Mouse (Mus musculus) heart, postnatal 0 days (tissue): ENCODE data around the gene Ppa1. TPM values are rescaled to one million over a fixed set of nuclear protein-coding genes. Genes with fewer than 3 reads are reported as not detected.

ENCODE experiments used
- ATAC-seq: fragments of 200-750 bp; cut with Nextera tagmentation; 2 replicates; pipeline ENCODE4 v1.8.0; 2017; ENCODE audit warnings: low read depth, moderate number of reproducible peaks, moderate library complexity; ENCODE audit not compliant: insufficient read depth
- DNase-seq: peaks from one replicate; pipeline ENCODE4 v3.0.0-alpha.2; 2016; ENCODE audit warnings: low spot score
- H3K27ac ChIP-seq: fragments of 300-500 bp; sonication (generic); 2 replicates; pipeline ENCODE4 v1.5.1; 2014; ENCODE audit warnings: low read depth, mild to moderate bottlenecking
- H3K27me3 ChIP-seq: fragments of 300-500 bp; sonication (generic); 2 replicates; pipeline ENCODE4 v1.6.1; 2014; ENCODE audit warnings: low read length, mixed read lengths; ENCODE audit not compliant: control insufficient read depth, insufficient read depth
- H3K36me3 ChIP-seq: fragments of 300-500 bp; sonication (generic); replicated peaks from 2 replicates; pipeline ENCODE4 v1.6.1; 2014; ENCODE audit warnings: low read length, mixed read lengths; ENCODE audit not compliant: control insufficient read depth, insufficient read depth
- H3K4me1 ChIP-seq: fragments of 300-500 bp; sonication (generic); 2 replicates; pipeline ENCODE4 v1.6.1; 2014; ENCODE audit warnings: antibody characterized with exemption; ENCODE audit not compliant: control insufficient read depth, insufficient read depth
- H3K4me2 ChIP-seq: fragments of 300-500 bp; sonication (generic); 2 replicates; pipeline ENCODE4 v1.6.1; 2014; ENCODE audit warnings: low read depth, mild to moderate bottlenecking, low read length, moderate library complexity
- H3K4me3 ChIP-seq: fragments of 300-500 bp; sonication (generic); 2 replicates; pipeline ENCODE4 v1.5.1; 2014; ENCODE audit warnings: low read depth, low read length
- H3K9ac ChIP-seq: fragments of 300-500 bp; sonication (generic); replicated peaks from 2 replicates; pipeline ENCODE4 v1.6.1; 2014; ENCODE audit warnings: low read depth, low read length, mixed read lengths
- H3K9me3 ChIP-seq: fragments of 300-500 bp; sonication (generic); replicated peaks from 2 replicates; pipeline ENCODE4 v1.6.1; 2016; ENCODE audit warnings: low read length; ENCODE audit not compliant: control insufficient read depth
- CTCF ChIP-seq: IDR thresholded peaks from 2 replicates; pipeline ENCODE4 v1.5.1; 2016; ENCODE audit warnings: antibody characterized with exemption, control low read depth, low read depth
- EP300 ChIP-seq: IDR thresholded peaks from 2 replicates; pipeline ENCODE4 v1.6.1; 2016; ENCODE audit warnings: antibody characterized with exemption, low read depth
- WGBS: fragments of 180-500 bp; shearing (Covaris S2); extraction: QIAGEN DNeasy Blood & Tissue Kit; methylation state at CpG from one replicate; pipeline ENCODE4 v1.1.7; 2014; 5-methylcytosine and 5-hydroxymethylcytosine counted together
- polyA plus RNA-seq: library from polyadenylated mRNA; unstranded; fragments of >200 nt; fragmentation: Nextera tagmentation; extraction: Ambion mirVana; gene quantifications from 2 replicates; pipeline ENCODE4 v1.2.1, GENCODE M21; 2015
- total RNA-seq: library from RNA; depleted of rRNA; stranded (reverse); fragments of >200 nt; gene quantifications from 2 replicates; pipeline ENCODE4 v1.2.3, GENCODE M21; 2014; ENCODE audit warnings: low replicate concordance

Ppa1 gene
- total and polyA plus RNA-seq, 2 experiments from 2014 or later: 35.5 to 53.0 TPM

GRCm38 (mm10) chr10:61693563-61693962 is 45.2 kb downstream of the Ppa1 start:
- WGBS: 77% methylated on average over 4 of the region's 4 CpGs
- Histone ChIP-seq H3K9me3 (no peaks in the 10 kb centered on the region), H3K4me1 (peaks cover 11% of the 10 kb centered on the region), H3K27me3 (no peaks in the 10 kb centered on the region), H3K36me3 (peaks cover 45% of the 10 kb centered on the region), H3K9ac (no peak overlapping the region), H3K27ac (no peak overlapping the region), H3K4me3 (no peak overlapping the region), H3K4me2 (no peak overlapping the region)
- ATAC-seq: no peak
- DNase-seq: no peak
- no peak for TF ChIP-seq EP300
- TF ChIP-seq CTCF: no peak

DNA sequence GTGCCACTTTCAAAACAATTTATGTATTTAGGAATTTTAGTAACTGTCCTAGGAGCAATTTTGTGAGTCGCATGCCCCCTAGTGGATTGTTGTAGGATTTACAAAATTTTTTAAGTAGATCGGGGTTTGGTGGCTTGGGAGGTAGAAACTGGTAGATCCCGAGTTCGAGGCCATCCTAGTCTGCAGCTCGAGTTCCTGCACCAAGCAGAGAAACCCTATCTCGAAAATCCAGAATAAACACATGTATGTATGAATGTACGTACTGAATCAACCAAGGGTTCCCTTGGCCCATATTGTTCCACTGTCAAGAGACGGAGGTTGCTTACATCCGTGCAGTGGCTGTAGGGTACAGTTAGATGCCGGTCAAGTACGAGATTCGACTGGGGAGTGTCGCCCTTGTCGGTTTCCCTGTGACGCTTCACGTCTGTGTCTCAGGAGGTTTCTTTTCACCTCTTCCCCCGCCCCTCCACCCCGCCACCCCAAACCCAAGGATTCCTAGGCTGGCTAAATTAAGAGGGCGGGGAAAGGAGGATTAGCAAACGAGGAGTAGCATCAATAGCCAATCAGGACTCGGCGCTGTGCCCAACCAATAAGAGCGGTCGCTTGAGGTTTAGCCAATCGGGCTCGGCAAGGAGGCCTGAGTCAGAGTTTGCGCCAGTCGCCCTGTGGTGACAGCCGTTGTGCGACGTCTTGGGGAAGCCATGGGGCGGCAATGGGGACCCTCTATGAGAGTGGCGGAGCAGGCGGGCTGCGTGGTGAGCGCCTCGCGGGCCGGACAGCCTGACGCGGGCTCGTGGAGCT is 46.7 kb downstream of the Ppa1 start, which contains the start of gene Tysnd1:
Gene Tysnd1, plus strand, starts transcription at position 645 of the 801 bp plus-strand sequence.
- TF ChIP-seq EP300: no peak
- TF ChIP-seq CTCF: peak; percentile 36
- Histone ChIP-seq H3K4me2 (peak within 1 kb of the TSS; percentile 100), H3K36me3 (peaks cover 40% of the 10 kb centered on the region)

DNA sequence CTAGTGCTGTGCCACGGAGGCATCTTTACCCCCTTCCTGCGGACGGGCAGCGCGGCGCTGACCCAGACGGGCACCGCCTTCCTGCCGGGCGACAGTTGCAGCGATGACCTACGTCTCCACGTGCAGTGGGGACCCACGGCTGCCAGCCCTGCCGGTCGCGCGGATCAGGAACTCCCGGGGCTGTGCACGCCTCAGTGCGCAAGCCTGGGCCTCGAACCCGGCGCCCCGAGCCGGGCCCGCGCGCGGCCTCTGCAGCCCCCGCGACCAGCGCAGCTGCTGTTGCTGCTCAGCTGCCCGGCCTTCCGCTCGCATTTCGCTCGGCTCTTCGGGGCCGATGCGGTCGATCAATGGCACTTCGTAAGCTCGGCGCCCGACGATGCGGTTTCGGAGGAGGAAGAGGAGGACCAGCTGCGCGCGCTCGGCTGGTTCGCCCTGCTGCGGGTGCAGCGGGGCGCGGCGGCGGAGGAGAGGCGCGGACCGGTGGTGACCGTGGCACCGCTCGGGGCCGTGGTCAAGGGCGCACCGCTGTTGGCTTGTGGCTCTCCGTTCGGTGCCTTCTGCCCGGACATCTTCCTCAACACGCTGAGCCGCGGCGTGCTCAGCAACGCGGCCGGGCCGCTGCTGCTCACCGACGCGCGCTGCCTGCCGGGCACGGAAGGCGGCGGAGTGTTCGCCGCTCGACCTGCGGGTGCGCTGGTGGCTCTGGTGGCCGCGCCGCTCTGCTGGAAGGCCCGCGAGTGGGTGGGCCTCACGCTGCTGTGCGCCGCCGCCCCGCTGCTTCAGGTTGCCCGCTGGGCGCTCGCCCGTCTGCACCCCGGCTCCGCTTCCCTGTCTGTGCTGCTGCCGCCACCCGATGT is 47.6 kb downstream of the Ppa1 start:
- H3K4me3 ChIP-seq: peak overlapping the region; percentile 99
- ATAC-seq (no peak; the same call in 1 of the 2 replicates), DNase-seq (no peak)
- H3K27ac ChIP-seq: 0 out of 2 replicates have a peak overlapping the region, but pooled peaks have one; percentile 43
- TF ChIP-seq EP300 (no peak), CTCF (no peak)
- H3K9ac ChIP-seq: peak overlapping the region; percentile 69
- H3K36me3 ChIP-seq: peaks cover 31% of the 10 kb centered on the region
- H3K4me1 ChIP-seq: peaks cover 11% of the 10 kb centered on the region
- H3K27me3 ChIP-seq: no peaks in the 10 kb centered on the region
- no peaks in the 10 kb centered on the region for H3K9me3 ChIP-seq
- peak overlapping the region; percentile 100 for H3K4me2 ChIP-seq
- under 1% methylated on average over 83 of the region's 111 CpGs for WGBS

More for the DNA sequence above, 46.7 kb downstream of the Ppa1 start, which contains the start of gene Tysnd1:
- ATAC-seq (peak; percentile 97), DNase-seq (peak; percentile 97)
- peak within 1 kb of the TSS; percentile 52 for H3K27ac ChIP-seq
- WGBS: under 1% methylated on average over 42 of the region's 42 CpGs
- no peaks in the 10 kb centered on the region for H3K27me3 ChIP-seq
- H3K4me1 ChIP-seq: peaks cover 11% of the 10 kb centered on the region
- no peaks in the 10 kb centered on the region for H3K9me3 ChIP-seq
- peak within 1 kb of the TSS; percentile 99 for H3K4me3 ChIP-seq
- peak within 1 kb of the TSS; percentile 69 for H3K9ac ChIP-seq

- Histone ChIP-seq H3K36me3 (peaks cover 30% of the 10 kb centered on the region), H3K27ac (no peak overlapping the region), H3K4me1 (peaks cover 11% of the 10 kb centered on the region), H3K27me3 (no peaks in the 10 kb centered on the region), H3K4me2 (peak overlapping the region; percentile 100), H3K9me3 (no peaks in the 10 kb centered on the region), H3K4me3 (peak overlapping the region; percentile 99), H3K9ac (peak overlapping the region; percentile 69)
- WGBS: 10% methylated on average over 19 of the region's 19 CpGs
- TF ChIP-seq CTCF: no peak
- no peak for DNase-seq
- ATAC-seq: no peak
These were observed 48.1 kb downstream of the Ppa1 start for GRCm38 (mm10) chr10:61696560-61696823.

DNA sequence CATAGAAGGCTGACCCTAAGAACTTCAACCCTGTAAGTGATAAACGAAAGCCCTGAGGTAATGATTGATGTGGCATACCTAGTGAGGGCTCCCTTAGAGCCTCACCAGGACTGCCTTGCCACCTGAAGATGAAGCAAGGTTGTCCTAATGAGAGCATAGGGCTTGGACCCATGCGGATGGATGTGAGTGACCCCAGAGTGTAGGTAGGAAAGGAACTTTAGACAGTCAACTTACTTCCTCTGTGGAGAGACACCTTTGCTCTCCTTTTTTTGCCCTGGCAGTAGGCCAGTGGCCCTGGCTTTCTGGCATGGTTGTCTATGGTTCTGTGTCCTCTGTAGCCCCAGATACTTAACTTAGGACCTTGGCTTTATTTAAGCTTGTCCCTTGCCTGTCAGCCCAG is 48.7 kb downstream of the Ppa1 start:
- H3K9me3 ChIP-seq: no peaks in the 10 kb centered on the region
- no peak overlapping the region for H3K27ac ChIP-seq
- no peak for ATAC-seq
- peaks cover 30% of the 10 kb centered on the region for H3K36me3 ChIP-seq
- DNase-seq: no peak
- H3K4me1 ChIP-seq: peaks cover 11% of the 10 kb centered on the region
- no peaks in the 10 kb centered on the region for H3K27me3 ChIP-seq
- peak overlapping the region; percentile 99 for H3K4me3 ChIP-seq
- WGBS: 69% methylated on average over 2 of the region's 2 CpGs
- peak overlapping the region; percentile 100 for H3K4me2 ChIP-seq
- H3K9ac ChIP-seq: no peak overlapping the region
- no peak for TF ChIP-seq EP300
- no peak for TF ChIP-seq CTCF
